Mouse (Mus musculus) E14TG2a.4 (cell line): ENCODE results near the gene Vamp5.

Experiments
- H3K27me3 ChIP-seq: 2 replicates; pipeline ENCODE4 v1.6.1; 2014; ENCODE audit warnings: low read length, control low read depth; ENCODE audit not compliant: insufficient read depth
- H3K36me3 ChIP-seq: 2 replicates; pipeline ENCODE4 v1.6.1; 2014; ENCODE audit warnings: low read length, control low read depth; ENCODE audit not compliant: insufficient read depth
- H3K4me1 ChIP-seq: replicated peaks from 2 replicates; pipeline ENCODE4 v1.6.1; 2014; ENCODE audit warnings: low read depth, low read length, control low read depth
- H3K4me3 ChIP-seq: replicated peaks from 2 replicates; pipeline ENCODE4 v1.5.1; 2014; ENCODE audit warnings: mild to moderate bottlenecking, low read length
- H3K9me3 ChIP-seq: 2 replicates; pipeline ENCODE4 v1.6.1; 2014; ENCODE audit warnings: low read length, control low read depth
- CTCF ChIP-seq: conservative IDR thresholded peaks from 2 replicates; pipeline ENCODE4 v1.5.1; 2014; ENCODE audit warnings: low read length
- NANOG ChIP-seq: IDR thresholded peaks from 2 replicates; pipeline ENCODE4 v1.6.1; 2014; ENCODE audit warnings: borderline replicate concordance, low read length, mixed read lengths
- POU5F1 ChIP-seq: IDR thresholded peaks from 2 replicates; pipeline ENCODE4 v1.6.1; 2014; ENCODE audit warnings: low read length, borderline replicate concordance

Gene Vamp5

GRCm38 (mm10) chr6:72348411-72348810 is 31.9 kb downstream of the Vamp5 start:
- peak overlapping the region; percentile 88; the same call in 1 of the 2 replicates for H3K4me3 ChIP-seq
- peaks cover 48% of the 10 kb centered on the region for H3K4me1 ChIP-seq
- TF ChIP-seq CTCF (no peak), POU5F1 (no peak), NANOG (no peak)
- H3K27me3 ChIP-seq, result no peaks in the 10 kb centered on the region; the same call in 1 of the 2 replicates
- H3K9me3 ChIP-seq, result no peaks in the 10 kb centered on the region
- peaks cover 36% of the 10 kb centered on the region for H3K36me3 ChIP-seq

- TF ChIP-seq POU5F1, result no peak
- no peak for TF ChIP-seq NANOG
- TF ChIP-seq CTCF, result no peak
- Histone ChIP-seq H3K4me1 (peaks cover 42% of the 10 kb centered on the region), H3K9me3 (no peaks in the 10 kb centered on the region), H3K36me3 (peaks cover 38% of the 10 kb centered on the region), H3K27me3 (no peaks in the 10 kb centered on the region; the same call in 1 of the 2 replicates), H3K4me3 (peak within 1 kb of the TSS; percentile 88)
Measured at GRCm38 (mm10) chr6:72347166-72347941, 32.9 kb downstream of the Vamp5 start, which contains the start of gene 0610030E20Rik. 0610030E20Rik (plus strand) TSS chr6:72347317.

- peaks cover 45% of the 10 kb centered on the region for H3K36me3 ChIP-seq
- TF ChIP-seq NANOG, result no peak
- no peak for TF ChIP-seq POU5F1
- TF ChIP-seq CTCF, result no peak
- H3K27me3 ChIP-seq, result no peaks in the 10 kb centered on the region; the same call in 1 of the 2 replicates
Measured at GRCm38 (mm10) chr6:72346261-72346660, 34.0 kb downstream of the Vamp5 start.

GRCm38 (mm10) chr6:72345633-72346032 is 34.6 kb downstream of the Vamp5 start:
- peak overlapping the region; percentile 95; the same call in 1 of the 2 replicates for H3K4me3 ChIP-seq
- no peaks in the 10 kb centered on the region; the same call in 1 of the 2 replicates for H3K27me3 ChIP-seq
- peaks cover 45% of the 10 kb centered on the region for H3K36me3 ChIP-seq
- no peaks in the 10 kb centered on the region for H3K9me3 ChIP-seq
- TF ChIP-seq NANOG (no peak), CTCF (no peak), POU5F1 (no peak)
- H3K4me1 ChIP-seq, result peaks cover 42% of the 10 kb centered on the region

More at GRCm38 (mm10) chr6:72346261-72346660, 34.0 kb downstream of the Vamp5 start:
- Histone ChIP-seq H3K4me3 (0 out of 2 replicates have a peak overlapping the region, but pooled peaks have one; percentile 88), H3K4me1 (peaks cover 42% of the 10 kb centered on the region), H3K9me3 (no peaks in the 10 kb centered on the region)

- H3K4me3 ChIP-seq, result peak within 1 kb of the TSS; percentile 95
- peaks cover 42% of the 10 kb centered on the region for H3K4me1 ChIP-seq
- H3K27me3 ChIP-seq, result no peaks in the 10 kb centered on the region; the same call in 1 of the 2 replicates
- TF ChIP-seq POU5F1, result no peak
- no peak for TF ChIP-seq NANOG
- peaks cover 43% of the 10 kb centered on the region for H3K36me3 ChIP-seq
- H3K9me3 ChIP-seq, result no peaks in the 10 kb centered on the region
Measured at GRCm38 (mm10) chr6:72345074-72345567, 35.1 kb downstream of the Vamp5 start, which contains the start of gene Usp39. Usp39 (minus strand) TSS chr6:72345184.

- no peaks in the 10 kb centered on the region for H3K9me3 ChIP-seq
- TF ChIP-seq NANOG (no peak), POU5F1 (no peak), CTCF (no peak)
- peak overlapping the region; percentile 95 for H3K4me3 ChIP-seq
- H3K27me3 ChIP-seq, result no peaks in the 10 kb centered on the region; the same call in 1 of the 2 replicates
- peaks cover 43% of the 10 kb centered on the region for H3K36me3 ChIP-seq
- peaks cover 42% of the 10 kb centered on the region for H3K4me1 ChIP-seq
Measured at GRCm38 (mm10) chr6:72344396-72345073, 35.7 kb downstream of the Vamp5 start.

- no peak for TF ChIP-seq CTCF
- TF ChIP-seq NANOG, result no peak
- no peak for TF ChIP-seq POU5F1
- Histone ChIP-seq H3K9me3 (no peaks in the 10 kb centered on the region), H3K36me3 (peaks cover 71% of the 10 kb centered on the region), H3K27me3 (no peaks in the 10 kb centered on the region), H3K4me3 (no peak overlapping the region), H3K4me1 (peaks cover 15% of the 10 kb centered on the region)
Measured at GRCm38 (mm10) chr6:72340481-72340880, 39.8 kb downstream of the Vamp5 start.

- H3K27me3 ChIP-seq, result no peaks in the 10 kb centered on the region
- H3K4me3 ChIP-seq, result no peak overlapping the region
- no peak for TF ChIP-seq POU5F1
- no peak for TF ChIP-seq NANOG
- no peak for TF ChIP-seq CTCF
- no peaks in the 10 kb centered on the region for H3K9me3 ChIP-seq
- no peaks in the 10 kb centered on the region for H3K4me1 ChIP-seq
- peaks cover 99% of the 10 kb centered on the region for H3K36me3 ChIP-seq
Measured at GRCm38 (mm10) chr6:72333111-72333510, 47.2 kb downstream of the Vamp5 start.
